Mouse (Mus musculus) heart, postnatal 0 days (tissue): ENCODE measurements at regions not wholly inside any gene's neighbourhood (a gene's known extent, or its start where the extent isn't known, plus 50 kb on each side); places are given as distances from the start of the nearest gene placed in this dataset.

Experiments used
- CTCF ChIP-seq: IDR thresholded peaks from 2 replicates; pipeline ENCODE4 v1.5.1; 2016; ENCODE audit warnings: antibody characterized with exemption, control low read depth, low read depth
- EP300 ChIP-seq: IDR thresholded peaks from 2 replicates; pipeline ENCODE4 v1.6.1; 2016; ENCODE audit warnings: antibody characterized with exemption, low read depth

- TF ChIP-seq CTCF (peak; percentile 19; the same call in 1 of the 2 replicates), EP300 (no peak)
Observed at GRCm38 (mm10) chr6:8893665-8894064, 54.6 kb upstream of the Nxph1 start.
